Mouse (Mus musculus): ENCODE measurements at regions not wholly inside any gene's neighbourhood (a gene's known extent, or its start where the extent isn't known, plus 50 kb on each side); places are given as distances from the start of the nearest gene placed in this dataset.
"Not testable (repeated sequence)": the region's sequence is repeated elsewhere in the genome, so short reads cannot be mapped to it uniquely, and the experiment has no call there.

DNA sequence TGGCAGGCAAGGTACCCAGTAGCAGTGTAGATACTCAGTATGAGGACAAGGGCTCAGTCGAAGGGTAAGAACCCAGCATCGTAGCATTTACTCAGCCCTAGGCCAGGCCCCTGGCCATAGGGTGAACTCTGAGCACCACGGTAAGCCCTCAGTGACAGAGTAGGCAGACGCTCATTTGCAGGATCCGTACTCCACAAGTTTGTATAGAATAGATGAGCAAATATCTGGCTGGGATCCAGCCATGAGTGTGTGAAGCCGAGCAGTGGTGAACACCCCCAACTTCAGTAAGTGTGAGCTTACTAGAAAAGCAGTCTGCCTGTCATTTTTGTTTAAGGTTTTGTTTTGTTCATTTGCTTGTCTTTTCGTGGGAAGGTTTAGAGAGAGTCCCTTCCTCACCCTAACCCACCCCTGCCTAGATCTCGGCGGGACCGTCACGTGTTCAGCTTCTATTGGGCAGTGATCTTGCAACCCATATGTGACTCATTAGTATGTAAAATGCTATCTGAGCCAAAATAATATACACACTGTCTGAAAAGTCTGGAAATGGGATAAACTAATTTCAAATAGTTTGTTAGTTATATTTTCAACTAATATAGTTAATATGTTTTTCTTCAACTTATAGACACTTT is 76.3 kb downstream of the Gm5447 start:
- DNase-seq, result no peak

DNA sequence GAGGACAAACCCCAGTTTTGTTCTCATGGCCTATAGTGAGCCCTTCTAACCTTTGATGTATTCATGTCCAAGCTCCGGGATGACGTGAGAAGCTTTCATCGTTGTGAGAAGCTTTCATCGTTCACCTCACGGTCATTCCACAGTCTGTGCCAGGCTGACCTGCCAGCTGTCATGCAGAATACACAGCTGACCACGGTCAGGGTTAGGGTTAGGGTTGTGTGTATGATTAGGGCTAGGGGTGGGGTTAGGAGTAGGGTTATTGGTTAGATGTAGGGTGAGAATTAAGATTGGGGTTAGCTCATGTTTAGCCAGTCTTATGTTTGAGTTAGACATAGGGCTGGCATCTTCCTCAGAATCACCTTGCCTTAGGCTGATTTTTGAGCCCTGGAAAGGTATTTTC is 77.6 kb downstream of the Gm5447 start:
- not testable (repeated sequence) for DNase-seq

DNA sequence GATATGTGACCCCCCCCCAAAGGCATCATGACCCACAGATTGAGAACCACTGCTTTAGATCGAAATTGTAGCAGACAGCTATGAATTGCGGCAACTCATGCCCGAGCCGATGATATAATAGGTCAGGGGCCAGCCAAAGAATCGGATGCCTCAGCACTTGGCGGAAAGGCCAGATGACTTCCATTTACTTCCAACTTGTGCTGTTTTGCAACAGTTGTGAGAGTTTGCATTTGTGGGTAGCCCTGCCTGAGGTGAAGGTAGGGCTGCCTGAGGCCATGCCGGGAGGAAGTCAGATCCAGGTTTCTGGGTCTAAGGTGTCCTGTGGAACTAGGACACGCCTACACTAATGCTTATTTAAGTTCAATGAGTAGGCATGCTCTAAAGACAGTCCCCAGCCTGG is 80.4 kb downstream of the Gm5447 start:
- DNase-seq, result peak in 1 of 2 experiments; percentile 3

DNA sequence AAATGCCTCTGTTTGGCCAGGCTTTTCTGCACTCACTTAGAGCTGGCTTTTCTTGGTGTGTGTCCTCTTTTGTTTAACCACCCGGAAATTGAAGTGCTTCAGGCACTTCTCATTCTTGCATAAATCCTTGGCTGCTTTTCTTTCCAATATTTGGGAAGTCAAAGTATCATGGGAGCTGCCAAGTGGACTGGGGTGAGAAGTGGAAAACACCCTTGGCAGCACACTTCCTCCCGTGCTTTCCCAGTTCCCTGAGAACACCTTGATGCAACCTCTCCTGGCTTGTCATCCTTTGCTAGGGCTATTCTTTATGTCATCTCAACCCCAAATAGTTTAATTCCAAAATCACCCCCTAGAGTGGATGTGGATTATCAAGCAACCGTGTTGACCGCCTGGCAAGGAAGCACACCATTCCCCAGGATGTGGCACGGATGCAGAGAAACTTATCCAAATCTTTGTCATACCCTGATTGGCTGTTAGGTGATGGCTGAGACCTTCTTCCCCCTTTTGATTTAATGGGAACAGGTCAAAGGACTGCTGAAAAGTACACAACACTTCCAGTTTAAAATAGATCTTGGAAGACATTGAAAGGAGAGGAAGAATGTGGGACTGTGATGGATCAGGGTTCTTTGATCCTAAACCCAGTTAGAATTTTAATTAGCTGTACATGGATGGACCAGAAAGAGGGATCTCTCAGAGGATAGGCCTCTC is 81.5 kb downstream of the Gm5447 start:
- peak in 1 of 2 experiments; percentile 2 for DNase-seq

DNA sequence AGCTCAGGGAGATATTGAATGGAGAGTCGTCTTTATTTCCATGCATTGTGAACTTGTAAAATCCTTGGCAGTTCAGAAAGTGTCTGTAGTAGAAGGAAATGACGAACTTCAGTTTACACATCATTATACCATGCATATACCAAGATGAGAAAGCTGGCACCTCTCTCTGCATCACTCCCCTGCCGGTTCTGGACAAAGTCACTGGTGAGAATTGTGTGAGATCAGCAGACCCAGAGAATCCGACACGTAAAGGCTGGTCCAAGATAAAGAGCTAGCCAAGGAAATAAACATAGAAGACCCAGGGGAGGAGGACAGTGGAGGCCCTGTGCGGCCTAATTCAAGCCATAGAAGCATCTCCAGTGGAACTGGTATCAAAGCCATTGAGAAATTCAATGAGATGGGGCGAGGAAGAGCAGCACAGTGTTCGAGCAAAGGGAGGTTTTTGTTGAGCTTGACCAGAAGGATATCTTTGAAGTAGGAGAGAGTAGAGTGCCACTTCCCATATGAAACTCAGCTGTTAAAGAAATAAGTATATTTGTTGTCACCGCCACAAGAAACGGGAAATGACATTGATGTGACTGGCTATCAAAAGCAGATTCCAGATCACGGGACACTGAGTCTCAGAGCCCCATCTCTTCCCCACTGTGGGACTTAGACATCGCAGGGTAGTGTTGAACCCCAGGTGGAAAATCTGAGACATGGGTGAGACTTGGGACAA is 82.3 kb downstream of the Gm5447 start:
- no peak for DNase-seq

DNA sequence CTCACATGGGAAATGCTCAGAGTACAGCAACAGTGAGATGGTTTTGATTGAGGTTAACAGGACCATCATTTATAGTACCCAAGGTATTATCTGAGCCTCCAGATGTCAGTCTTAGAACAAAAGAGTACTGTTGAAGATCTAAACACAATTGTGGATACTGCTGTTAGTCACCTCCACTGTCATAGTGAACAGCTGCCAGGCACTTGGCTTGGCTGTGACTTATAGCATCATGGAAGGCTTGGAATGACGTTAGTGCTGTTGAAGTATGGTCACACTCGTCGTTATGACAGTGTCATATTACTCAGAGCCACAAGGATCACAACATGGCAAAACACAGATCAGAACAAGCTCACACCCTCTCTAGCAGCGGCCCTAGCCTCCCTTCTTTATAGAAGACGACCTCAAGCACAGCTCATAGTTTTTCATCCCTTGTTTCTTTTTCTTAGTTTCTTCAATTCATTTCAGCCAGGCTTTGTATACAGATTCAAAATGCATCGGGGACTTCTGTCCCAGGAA is 87.0 kb downstream of the Gm5447 start:
- DNase-seq, result no peak

DNA sequence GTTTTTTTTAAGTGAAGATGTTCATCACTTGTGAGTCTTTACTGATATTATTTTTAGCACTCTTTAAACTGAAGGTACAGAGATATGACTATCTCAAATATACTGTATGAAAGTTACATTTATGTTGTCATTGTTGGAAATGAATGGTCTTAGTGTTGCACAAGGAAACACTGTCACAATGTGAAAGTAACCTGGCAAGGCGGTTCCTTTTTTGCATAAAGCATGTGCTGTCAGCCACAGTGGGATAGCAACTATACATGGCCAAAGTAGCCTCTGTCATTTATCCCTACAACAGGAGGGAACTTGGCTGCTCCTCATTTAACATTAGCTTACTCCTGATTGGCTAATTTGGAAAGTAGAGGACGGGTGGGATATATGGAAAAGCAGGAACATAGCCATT is 94.3 kb downstream of the Gm5447 start:
- DNase-seq, result no peak

DNA sequence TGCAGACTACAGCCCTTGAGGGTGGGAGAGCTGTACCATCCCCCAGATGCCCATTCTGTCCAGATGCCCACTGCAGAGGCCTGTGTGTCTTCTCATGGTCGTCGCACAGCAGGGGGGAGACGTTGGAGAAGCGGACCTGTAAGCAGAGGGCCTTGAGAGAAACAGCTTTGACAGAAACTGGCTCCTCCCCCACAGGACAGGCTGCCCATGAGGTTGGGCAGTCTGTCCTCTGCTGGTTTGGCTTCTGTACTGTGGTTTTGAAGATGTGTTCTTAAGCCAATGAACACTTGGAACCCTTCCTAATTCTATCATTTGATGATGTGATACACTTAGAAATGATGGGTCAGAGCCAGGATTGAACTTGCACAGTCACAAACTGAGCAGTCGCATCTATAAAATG is 102.5 kb downstream of the Gm5447 start:
- DNase-seq, result no peak

DNA sequence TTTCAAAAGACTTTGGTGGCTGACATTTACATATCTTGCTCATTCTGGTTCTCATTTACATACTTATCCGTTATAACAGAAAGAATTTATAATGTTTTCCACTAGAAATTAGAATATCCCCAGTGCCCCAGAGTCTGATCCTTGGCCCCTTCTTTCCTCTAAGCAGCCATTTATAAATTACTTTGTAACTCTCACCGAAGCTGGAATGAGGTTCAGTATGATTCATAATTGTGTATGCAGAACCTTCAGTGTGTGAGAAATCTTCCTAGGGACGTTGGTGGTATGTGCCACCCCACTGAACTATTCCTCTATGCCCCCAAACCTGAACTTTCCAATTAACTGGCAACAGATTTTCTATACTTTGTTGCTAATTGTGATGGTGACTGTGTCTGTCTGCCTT is 104.7 kb downstream of the Gm5447 start:
- DNase-seq, result no peak

DNA sequence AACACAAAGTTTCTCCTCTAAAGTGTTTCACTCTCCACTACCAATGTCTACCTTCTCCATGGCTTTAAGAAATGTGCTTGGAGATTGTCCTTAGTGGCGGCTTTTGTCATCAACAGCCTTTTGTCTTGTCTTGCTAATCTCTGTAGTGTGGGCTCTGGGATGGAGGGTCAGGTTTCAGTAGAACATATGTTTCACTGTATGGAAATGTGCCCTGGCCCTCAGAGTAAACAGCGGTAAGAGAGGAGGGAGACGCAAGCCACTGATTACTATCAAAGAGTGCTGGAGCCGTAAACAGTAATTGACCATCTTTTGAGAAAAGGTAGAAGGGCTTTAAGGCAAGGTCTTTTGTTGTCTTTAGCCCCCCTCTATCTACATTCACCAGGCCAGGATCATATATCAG is 106.2 kb downstream of the Gm5447 start:
- no peak for DNase-seq

DNA sequence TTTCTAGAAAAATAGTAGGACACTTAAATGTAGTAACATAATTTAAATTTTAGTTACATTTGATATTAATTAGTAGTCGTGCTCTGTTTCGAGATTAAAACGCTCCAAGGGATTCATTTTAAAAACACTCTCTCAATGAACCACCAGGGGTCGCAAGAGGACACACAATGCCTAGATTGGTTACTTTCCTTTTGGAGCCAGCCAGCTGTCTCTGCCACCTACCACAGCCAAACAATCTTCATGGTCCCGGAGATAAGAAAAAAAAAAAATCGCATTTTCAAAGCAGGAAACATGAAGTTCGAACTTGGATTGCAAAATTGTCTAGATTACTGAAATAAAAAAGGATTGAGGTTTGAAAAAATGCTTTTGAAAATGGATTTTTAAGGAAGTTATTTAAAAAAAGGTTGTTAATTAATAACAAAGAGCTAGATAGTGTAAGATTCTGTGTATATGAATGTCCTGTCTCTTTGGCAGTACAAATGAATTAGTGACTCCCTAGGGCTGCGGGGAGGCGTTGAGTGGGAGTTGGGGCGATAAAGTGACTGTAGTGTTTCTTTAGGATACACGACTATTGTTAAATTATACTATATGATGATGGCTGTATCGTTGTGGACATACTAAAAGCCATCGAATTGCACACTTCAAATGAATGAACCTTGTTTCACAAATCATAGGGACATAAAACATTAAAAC is 108.6 kb downstream of the Gm5447 start:
- peak; percentile 54 to 74 for DNase-seq

DNA sequence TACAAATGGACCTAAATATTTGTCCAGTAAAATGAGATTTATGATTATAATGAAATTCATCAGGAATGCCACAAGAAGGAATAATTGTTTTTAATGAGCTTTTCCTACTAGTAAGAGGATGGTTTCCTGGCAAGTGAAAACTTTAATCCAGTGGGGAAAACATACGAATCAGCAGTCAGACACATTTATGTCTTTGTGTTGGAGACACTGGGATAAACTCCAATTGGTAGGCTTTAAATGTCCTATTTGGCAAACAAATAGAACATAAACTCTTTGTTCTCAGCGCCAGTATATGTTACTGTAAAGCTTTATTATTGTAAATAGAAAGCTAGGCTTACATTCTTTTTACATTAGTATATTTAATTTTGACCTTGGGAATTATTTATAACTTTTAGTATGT is 127.0 kb downstream of the Gm5447 start:
- DNase-seq, result no peak

DNA sequence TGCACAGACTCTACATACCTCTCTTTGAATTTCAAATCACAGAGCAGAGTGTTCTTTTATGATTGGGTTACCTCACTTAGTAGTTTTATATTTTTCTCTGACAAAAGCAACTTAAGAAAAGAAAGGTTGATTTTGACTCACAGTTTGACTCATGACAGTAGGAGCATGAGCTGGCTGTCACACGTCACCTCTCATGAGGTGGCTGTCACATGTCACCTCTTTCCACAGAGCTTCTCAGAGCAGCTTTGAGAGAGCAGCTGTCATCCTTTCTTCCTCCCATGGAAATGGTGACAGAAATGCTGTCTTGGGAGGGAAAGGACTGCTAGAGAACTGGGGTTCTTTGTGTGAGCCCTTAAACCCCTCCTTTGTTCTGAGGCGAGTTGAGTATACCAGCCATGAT is 133.4 kb downstream of the Gm5447 start:
- peak; percentile 39 to 61 for DNase-seq

DNA sequence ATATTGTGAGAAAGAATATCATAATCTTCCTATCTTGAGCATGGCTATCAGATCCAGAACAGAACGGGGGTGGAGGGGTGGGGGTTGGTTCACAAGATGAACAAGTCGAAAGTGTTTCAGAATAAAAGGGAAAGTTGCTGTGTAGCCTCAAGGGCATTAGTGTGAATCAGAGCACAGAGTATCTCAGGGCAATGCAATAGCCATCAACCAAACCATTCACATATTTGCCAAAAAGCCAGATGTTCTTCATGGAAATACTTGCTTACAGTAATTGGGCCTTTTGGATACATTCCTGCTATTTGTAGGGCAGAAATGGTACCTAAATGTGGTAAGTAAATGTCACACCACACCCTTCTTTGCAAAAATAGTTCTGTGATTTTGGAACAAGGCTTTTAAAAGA is 135.2 kb downstream of the Gm5447 start:
- peak in 1 of 2 experiments; percentile 24 for DNase-seq

DNA sequence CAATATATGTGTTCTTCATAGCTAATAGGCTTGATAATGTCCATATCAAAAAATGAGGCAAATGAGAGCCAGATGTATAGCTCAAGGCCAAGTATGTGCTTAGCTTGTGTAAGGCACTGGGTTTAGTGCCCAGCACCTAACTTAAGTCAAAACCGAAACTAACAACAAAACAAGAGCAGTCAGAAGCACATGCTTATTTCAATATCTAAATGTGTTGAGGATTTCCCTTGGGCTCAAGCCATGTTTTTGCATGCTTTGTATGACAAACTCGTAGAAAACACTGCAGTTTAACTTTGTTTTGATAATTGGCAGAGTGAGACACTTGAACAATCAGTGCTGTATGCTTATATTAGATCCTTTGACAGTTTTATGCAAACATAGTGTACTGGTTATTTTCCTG is 148.7 kb downstream of the Gm5447 start:
- DNase-seq, result no peak

DNA sequence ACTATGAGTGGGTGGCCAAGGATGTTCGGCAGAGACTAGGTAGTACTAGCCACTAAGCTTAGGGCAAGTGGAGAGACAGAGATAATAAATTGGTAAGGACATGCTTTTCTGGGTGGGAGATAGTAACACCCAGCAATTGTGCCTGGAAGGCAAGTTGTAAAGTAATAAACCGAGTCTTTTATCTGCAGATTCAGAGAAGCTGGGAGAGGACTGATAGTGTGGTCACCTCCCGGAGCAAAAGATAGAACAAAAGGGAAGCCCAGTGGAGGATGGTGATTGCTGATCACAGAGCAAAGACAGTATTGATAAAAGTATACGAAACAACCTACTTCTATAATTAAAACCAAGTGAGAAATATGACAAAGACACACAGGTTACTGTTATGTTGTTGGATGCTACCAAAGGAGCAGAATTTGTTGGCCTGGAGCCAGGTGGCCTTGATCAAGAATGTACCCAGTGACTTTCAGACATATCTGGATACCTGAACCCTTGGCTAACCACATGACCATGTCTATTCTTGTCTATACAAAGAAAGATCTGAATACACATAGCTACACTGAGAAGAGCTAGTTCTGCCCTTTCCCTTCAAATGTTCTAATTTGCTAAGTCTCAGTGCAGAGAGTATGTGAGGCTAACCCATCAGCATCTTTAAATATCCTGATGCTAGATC is 150.7 kb downstream of the Gm5447 start:
- DNase-seq, result no peak

DNA sequence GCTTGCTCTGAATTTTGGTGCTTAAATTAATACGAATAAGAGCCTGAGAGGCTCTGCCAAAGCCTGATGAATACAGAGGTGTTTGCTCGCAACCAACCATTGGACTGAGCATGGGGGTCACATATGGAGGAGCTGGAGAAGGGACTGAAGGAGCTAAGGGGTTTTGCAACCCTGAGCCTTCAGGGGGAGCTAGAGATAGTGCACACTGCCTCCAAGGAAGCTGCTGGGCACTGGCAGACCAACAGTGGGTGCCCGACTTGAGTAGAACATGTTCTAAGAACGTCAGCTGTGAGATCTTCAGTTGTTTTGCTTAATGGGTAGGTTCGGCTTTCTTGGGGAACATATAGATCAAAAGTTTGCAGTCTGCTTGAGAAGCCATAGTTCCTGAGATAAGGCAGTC is 158.5 kb downstream of the Gm5447 start:
- peak; percentile 16 to 29 for DNase-seq

DNA sequence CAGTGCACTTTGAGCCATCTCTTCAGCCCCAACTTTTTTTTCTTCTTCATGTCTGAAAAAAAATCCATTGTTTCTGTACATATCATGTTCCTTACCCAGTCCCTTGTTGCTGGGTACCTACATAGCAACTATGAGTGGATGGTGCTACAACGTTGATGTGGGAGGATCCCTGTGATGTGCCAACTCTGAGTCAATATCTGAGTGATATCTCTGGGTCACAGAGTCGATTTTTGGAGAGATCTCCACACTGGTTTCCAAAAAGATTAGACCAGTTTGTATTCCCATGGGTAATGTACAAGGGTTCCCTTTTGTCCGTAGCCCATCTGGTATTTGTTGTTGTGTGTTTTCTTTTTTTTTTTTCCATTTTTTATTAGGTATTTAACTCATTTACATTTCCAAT is 165.7 kb downstream of the Gm5447 start:
- no peak for DNase-seq

DNA sequence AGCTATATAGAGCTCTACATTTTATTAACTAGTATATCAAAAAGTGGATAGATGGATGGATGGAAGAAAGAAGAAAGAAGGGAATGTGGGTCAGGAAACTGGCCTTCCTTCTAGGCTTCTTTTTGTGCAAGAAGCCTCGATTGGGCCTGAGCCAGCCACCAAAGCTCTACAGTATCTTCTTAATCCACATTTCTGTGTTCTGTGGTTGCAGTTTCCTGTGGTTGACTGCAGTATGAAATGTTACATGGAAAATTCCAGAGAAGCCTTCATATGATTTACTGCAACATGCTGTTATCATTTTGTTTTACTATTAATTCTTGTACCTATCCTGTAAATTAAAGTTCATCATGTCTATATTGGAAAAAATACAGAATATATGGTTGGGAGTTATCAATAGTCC is 173.3 kb downstream of the Gm5447 start:
- no peak for DNase-seq

DNA sequence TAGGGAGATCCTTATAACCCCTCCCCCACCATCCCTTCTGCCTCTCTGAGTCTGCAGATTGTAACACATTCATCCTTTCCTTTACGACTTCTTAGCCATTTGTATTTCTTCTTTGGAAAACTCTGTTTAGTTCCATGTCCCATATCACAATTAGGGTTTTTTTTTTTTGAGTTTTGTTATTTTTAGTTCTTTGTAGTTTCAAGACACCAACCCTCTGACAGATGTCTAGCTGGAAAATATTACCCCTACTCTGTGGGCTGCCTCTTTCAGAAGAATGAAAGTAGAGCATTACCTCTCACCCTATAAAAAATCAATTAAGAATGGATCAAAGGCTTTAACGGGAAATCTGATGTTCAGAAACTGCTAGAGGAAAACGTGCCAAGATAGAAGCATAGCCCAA is 180.1 kb downstream of the Gm5447 start:
- no peak for DNase-seq

DNA sequence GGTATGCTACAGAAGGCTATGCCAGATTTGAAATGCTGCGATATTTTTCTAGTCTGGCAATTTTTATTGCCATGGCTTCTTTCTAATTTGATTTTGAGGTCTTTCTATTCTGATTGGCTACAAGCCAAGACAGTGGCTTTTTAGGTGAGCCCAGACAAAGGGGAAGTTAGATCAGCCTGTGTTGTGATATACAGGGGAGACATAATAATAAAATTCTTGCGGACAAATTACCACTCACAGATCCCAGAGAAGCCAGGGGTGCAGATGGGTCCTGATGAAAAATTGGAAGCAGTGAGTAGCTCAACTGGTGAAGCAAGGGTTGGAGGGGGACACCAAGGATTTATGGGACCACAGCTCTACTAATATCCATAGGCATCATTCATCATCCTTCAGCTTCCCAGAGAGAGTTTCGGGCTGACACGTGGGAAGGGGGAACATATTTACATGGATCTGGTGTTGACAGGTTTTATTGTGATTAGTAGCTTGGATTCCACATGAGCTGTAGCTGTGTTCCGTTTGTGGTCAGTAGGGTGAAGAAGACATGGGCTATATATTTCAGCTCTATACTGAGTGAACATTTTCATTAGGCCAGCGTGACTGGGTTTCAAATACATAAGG is 190.0 kb downstream of the Gm5447 start:
- no peak for DNase-seq

DNA sequence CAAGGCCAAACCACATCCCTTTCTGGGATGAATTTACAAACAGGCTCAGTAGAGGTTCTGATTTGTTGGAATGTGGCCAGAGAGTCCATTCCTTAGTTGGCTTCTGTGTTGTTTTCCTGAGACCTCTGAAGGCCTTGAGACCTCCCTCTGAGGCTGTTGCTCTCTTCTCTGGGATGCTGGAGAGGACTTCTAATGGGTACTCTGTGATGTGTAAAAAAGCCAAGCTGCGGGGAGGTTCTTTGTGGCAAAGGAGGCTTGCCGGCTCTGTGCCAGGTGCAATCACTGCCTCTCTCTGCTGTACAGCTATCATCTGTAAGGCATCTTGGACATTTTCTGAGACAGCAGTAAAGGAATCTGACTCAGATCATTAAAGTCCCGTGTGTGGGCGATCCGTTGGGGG is 192.3 kb downstream of the Gm5447 start:
- no peak for DNase-seq
